Mouse (Mus musculus): ENCODE measurements at regions not wholly inside any gene's neighbourhood (a gene's known extent, or its start where the extent isn't known, plus 50 kb on each side); places are given as distances from the start of the nearest gene placed in this dataset.

DNA sequence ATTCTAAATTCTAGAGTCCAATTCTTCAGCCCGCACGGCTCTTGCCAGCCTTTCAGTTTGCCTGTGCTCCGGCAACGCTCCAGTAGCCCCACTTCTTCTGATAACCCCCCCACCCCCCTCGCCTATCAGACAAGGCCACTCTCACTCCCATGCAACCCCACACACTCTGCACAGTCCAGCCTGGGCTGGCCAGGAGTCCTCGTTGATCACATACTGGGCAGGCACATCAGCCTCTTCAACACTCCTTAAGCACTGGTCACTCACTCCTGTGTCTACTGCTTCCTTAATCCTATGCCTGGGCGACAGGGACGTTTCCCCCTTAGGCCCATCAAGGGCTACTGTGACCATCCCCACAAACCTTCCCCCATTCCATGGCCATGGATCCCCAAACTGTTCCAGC is 95.4 kb upstream of the Tom1l1 start:
- no peak for ATAC-seq (ENCODE audit: low FRiP score)
- H3K9ac ChIP-seq (replicated peaks), result no peak overlapping the region
- H3K4me1 ChIP-seq, result no peaks in the 10 kb centered on the region
- H3K27ac ChIP-seq (replicated peaks), result no peak overlapping the region
- H3K4me2 ChIP-seq, result no peak overlapping the region
- H3K4me3 ChIP-seq (replicated peaks), result no peak overlapping the region
- no peaks in the 10 kb centered on the region for H3K36me3 ChIP-seq
- no peaks in the 10 kb centered on the region for H3K27me3 ChIP-seq (replicated peaks)
- H3K9me3 ChIP-seq (replicated peaks), result no peaks in the 10 kb centered on the region
- WGBS, result 93% methylated on average over 8 of the region's 8 CpGs

DNA sequence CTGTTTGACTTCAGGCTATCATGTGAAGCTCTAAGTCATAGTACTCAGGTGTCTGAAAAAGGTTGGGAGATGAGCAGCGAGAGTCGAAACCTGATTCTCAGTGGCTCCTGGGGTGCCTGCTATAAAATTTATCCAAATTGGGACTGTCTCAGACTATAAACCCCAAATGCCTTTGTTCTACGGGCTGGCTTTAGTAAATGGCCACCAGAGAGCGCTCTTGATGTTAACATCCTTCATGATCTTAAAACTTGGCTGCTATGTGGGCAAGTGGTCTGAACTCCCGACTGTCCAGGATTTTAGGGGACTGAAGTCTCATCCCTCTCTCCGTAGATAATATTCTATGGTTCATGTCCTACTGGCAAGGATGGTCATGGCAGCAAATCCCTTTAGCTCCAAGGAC is 94.8 kb upstream of the Tom1l1 start:
- H3K4me3 ChIP-seq (replicated peaks), result no peak overlapping the region
- no peak overlapping the region for H3K4me2 ChIP-seq
- H3K9ac ChIP-seq (replicated peaks), result no peak overlapping the region
- no peak overlapping the region for H3K27ac ChIP-seq (replicated peaks)
- no peaks in the 10 kb centered on the region for H3K36me3 ChIP-seq
- H3K4me1 ChIP-seq, result no peaks in the 10 kb centered on the region
- no peak for ATAC-seq (ENCODE audit: low FRiP score)
- H3K27me3 ChIP-seq (replicated peaks), result no peaks in the 10 kb centered on the region
- WGBS, result 33% methylated on average over 6 of the region's 6 CpGs
- no peaks in the 10 kb centered on the region for H3K9me3 ChIP-seq (replicated peaks)

DNA sequence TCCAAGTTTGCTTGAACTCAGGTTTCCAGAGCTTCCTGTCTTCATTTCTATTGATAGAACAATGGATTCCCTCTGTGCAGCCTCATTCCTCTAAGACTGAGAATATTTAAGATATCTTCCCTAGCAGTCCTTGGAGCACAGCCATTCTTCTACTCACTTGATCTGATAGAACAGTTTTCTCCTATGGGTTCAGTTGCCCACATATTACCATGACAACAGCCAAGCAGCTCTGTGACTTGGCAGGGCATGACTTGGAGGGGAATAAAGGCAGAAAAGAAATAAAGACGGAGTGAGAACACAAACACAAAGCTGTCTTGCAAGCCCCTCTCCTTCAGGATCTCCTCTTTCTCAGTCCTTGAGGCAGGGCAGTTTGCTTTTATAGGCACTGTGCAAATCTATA is 87.6 kb upstream of the Tom1l1 start:
- H3K4me2 ChIP-seq, result no peak overlapping the region
- no peaks in the 10 kb centered on the region for H3K9me3 ChIP-seq (replicated peaks)
- H3K4me1 ChIP-seq, result 0 out of 2 replicates have a peak, but pooled peaks cover 4% of the 10 kb centered on the region
- no peak overlapping the region for H3K9ac ChIP-seq (replicated peaks)
- H3K27ac ChIP-seq (replicated peaks), result peak overlapping the region; percentile 39; the same call in 1 of the 2 replicates
- no peaks in the 10 kb centered on the region for H3K27me3 ChIP-seq (replicated peaks)
- H3K36me3 ChIP-seq, result no peaks in the 10 kb centered on the region
- H3K4me3 ChIP-seq (replicated peaks), result no peak overlapping the region
- ATAC-seq (ENCODE audit: low FRiP score), result peak; percentile 31; the same call in 1 of the 2 replicates
- 19% methylated on average over 1 of the region's 1 CpGs for WGBS

DNA sequence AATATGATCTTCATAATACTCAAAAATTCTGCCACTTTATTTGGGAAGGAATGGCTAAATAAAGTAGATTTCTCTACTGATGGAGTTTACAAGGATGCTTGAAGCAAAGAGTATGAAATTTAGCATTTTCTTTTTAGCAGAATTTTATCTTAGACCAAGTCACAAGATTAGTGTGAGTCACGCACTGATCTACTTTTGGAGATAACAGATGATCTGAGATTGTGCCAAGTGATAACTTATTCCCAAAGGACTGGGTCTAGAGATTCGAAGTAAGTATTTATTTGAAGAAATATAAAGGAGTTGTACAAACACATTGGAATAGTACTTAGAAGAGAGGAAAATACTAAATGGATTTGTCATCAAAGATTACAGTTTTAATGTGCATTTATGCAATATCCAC is 67.8 kb upstream of the Tom1l1 start:
- Histone ChIP-seq H3K4me3 (replicated peaks) (no peak overlapping the region), H3K27ac (replicated peaks) (no peak overlapping the region), H3K9me3 (replicated peaks) (no peaks in the 10 kb centered on the region), H3K4me1 (no peaks in the 10 kb centered on the region), H3K36me3 (no peaks in the 10 kb centered on the region), H3K27me3 (replicated peaks) (no peaks in the 10 kb centered on the region), H3K9ac (replicated peaks) (no peak overlapping the region), H3K4me2 (no peak overlapping the region)
- WGBS, result 82% methylated on average over 2 of the region's 2 CpGs
- ATAC-seq (ENCODE audit: low FRiP score), result no peak

DNA sequence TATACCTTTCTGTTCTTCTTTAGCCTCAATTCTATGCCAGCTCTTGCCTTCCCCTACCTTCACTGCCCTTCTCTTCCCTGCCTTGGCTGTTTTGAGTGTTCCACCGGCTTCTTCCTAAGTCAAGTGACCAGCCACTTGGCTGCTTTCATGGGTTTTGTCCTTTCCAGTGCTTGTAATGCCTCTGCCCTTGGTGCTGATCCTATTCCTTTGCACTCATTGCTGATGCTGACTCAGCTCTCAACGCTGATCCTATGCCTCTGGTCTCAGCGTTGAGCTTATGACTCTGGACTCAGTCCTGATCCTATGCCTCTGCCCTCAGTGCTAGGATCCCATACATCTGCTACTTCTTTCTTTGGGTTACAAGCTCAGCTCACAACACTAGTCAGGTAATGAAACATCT is 60.3 kb upstream of the Tom1l1 start:
- Histone ChIP-seq H3K4me2 (no peak overlapping the region), H3K9ac (replicated peaks) (no peak overlapping the region), H3K36me3 (no peaks in the 10 kb centered on the region), H3K9me3 (replicated peaks) (no peaks in the 10 kb centered on the region), H3K27ac (replicated peaks) (no peak overlapping the region), H3K4me3 (replicated peaks) (no peak overlapping the region), H3K27me3 (replicated peaks) (no peaks in the 10 kb centered on the region), H3K4me1 (no peaks in the 10 kb centered on the region)
- no peak for ATAC-seq (ENCODE audit: low FRiP score)
- 68% methylated on average over 3 of the region's 3 CpGs for WGBS

DNA sequence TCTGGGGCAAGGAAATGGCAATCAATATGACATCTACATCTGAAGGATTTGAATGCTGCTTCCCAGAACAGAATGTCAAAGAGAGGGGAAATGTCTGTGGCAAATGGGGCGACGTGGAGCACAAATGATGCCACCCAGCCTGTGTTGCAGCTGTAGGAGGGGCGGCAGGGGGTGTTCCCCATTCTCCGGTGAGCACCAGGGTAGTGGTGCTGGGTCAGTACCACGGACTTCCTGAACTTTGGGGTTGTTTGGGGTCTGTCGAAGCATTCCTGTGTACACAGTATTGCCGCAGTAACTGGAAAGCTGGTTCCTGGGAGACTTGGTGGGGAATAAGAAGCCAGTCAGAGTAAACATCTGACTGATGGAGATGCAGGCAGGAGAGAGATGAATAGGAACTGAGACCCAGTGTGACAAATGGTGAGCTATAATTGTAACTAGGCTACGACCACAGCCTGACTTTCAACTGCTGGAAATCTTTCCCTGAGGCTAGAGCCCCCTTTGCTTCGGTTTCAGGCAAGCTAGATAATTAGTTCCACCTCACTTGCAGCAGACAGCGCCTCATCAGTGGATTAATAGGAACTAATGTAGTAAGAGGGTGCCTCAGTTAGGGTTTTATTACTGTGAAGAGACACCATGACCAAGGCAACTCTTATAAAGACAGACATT is 53.9 kb upstream of the Tom1l1 start:
- Histone ChIP-seq H3K4me3 (replicated peaks) (no peak overlapping the region), H3K9ac (replicated peaks) (no peak overlapping the region), H3K4me1 (peaks cover 7% of the 10 kb centered on the region; the same call in 1 of the 2 replicates), H3K27ac (replicated peaks) (no peak overlapping the region), H3K27me3 (replicated peaks) (no peaks in the 10 kb centered on the region), H3K9me3 (replicated peaks) (no peaks in the 10 kb centered on the region), H3K4me2 (no peak overlapping the region), H3K36me3 (no peaks in the 10 kb centered on the region)
- 48% methylated on average over 10 of the region's 10 CpGs for WGBS
- ATAC-seq (ENCODE audit: low FRiP score), result no peak

DNA sequence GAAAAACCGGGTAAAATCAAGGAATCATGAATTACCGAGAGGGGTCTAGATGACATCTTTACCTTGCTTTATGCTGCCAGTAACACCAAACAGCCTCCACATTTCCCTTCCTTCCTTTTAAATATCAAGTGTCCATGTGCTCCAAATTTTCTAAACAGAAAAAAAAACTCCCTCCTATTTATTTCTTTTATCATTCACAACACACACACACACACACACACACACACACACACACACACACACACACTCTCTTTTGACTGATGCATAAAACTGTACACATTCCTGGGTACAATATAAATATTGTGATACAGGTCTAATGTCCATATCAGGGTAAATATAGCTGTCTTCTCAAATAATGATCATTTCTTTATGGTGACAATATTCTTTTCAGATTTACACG is 51.3 kb upstream of the Tom1l1 start:
- 76% methylated on average over 3 of the region's 3 CpGs for WGBS
- ATAC-seq (ENCODE audit: low FRiP score), result no peak
- H3K27me3 ChIP-seq (replicated peaks), result no peaks in the 10 kb centered on the region

DNA sequence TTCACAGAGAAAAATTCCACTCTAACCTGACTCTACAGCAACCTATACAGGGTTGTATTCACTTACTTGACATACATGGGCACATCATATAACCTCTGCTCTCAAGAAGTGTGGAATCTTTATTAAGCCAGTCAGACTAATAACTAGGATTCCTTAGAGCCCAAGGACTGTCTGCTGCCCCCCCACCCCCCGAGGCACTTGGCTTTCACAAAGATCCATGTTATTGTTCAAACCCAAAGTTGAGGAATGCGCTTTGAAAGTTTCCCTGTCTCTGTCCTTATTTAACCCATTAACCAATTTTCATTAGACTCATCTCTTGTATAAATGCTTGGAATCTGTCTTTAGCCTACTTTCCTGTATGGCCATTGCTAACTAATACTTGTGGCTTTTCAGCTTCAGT is 50.6 kb upstream of the Tom1l1 start:
- no peak overlapping the region for H3K27ac ChIP-seq (replicated peaks)
- WGBS, result 78% methylated on average over 2 of the region's 2 CpGs
- H3K9ac ChIP-seq (replicated peaks), result no peak overlapping the region
- H3K9me3 ChIP-seq (replicated peaks), result no peaks in the 10 kb centered on the region
- H3K36me3 ChIP-seq, result no peaks in the 10 kb centered on the region
- H3K4me1 ChIP-seq, result peaks cover 7% of the 10 kb centered on the region; the same call in 1 of the 2 replicates
- H3K27me3 ChIP-seq (replicated peaks), result no peaks in the 10 kb centered on the region
- ATAC-seq (ENCODE audit: low FRiP score), result no peak
- H3K4me3 ChIP-seq (replicated peaks), result no peak overlapping the region
- no peak overlapping the region for H3K4me2 ChIP-seq

More for the DNA sequence above, 51.3 kb upstream of the Tom1l1 start:
- H3K9me3 ChIP-seq (replicated peaks), result no peaks in the 10 kb centered on the region
- no peak overlapping the region for H3K9ac ChIP-seq (replicated peaks)
- H3K36me3 ChIP-seq, result no peaks in the 10 kb centered on the region
- no peak overlapping the region for H3K4me2 ChIP-seq
- no peak overlapping the region for H3K27ac ChIP-seq (replicated peaks)
- peaks cover 7% of the 10 kb centered on the region; the same call in 1 of the 2 replicates for H3K4me1 ChIP-seq
- H3K4me3 ChIP-seq (replicated peaks), result no peak overlapping the region

Measured in neural tube, embryonic 15.5 days (tissue).